Mouse (Mus musculus): ENCODE measurements around the gene C2cd2. TPM values are rescaled to one million over a fixed set of nuclear protein-coding genes. Genes with fewer than 3 reads are reported as not detected.
"Not testable (repeated sequence)": the region's sequence is repeated elsewhere in the genome, so short reads cannot be mapped to it uniquely, and the experiment has no call there.

C2cd2 gene
- polyA plus RNA-seq (2015; fragmentation: Nextera tagmentation; extraction: Ambion mirVana): 11.7 and 13.4 TPM in 2 replicates

- Histone ChIP-seq H3K4me2 (ENCODE audit: low read length) (peak within 1 kb of the TSS; percentile 95), H3K27ac (ENCODE audit: low read length) (peak within 1 kb of the TSS; percentile 98), H3K4me3 (ENCODE audit: low read depth, low read length) (peak within 1 kb of the TSS; percentile 92), H3K9me3 (replicated peaks; ENCODE audit: control insufficient read depth, low read length, poor library complexity, severe bottlenecking) (no peaks in the 10 kb centered on the region), H3K9ac (ENCODE audit: low read depth, low read length) (peak within 1 kb of the TSS; percentile 93), H3K36me3 (ENCODE audit: control insufficient read depth, insufficient read depth, low read length) (no peaks in the 10 kb centered on the region), H3K27me3 (ENCODE audit: control insufficient read depth, insufficient read depth, low read depth, low read length) (no peaks in the 10 kb centered on the region), H3K4me1 (ENCODE audit: control insufficient read depth, insufficient read depth, low read length) (peaks cover 13% of the 10 kb centered on the region)
- WGBS: under 1% methylated on average over 77 of the region's 78 CpGs
- peak; percentile 99 for ATAC-seq
Measured at GRCm38 (mm10) chr16:97962151-97962948, at the start of gene C2cd2, which contains the start of gene Zbtb21. Gene C2cd2, minus strand, starts transcription at chr16:97962598. Gene Zbtb21, minus strand, starts transcription at chr16:97962622.

- not testable (repeated sequence) for H3K27me3 ChIP-seq (ENCODE audit: control insufficient read depth, insufficient read depth, low read depth, low read length); H3K36me3 ChIP-seq (ENCODE audit: control insufficient read depth, insufficient read depth, low read length); H3K9me3 ChIP-seq (replicated peaks; ENCODE audit: control insufficient read depth, low read length, poor library complexity, severe bottlenecking)
- WGBS: under 1% methylated on average over 8 of the region's 8 CpGs
- ATAC-seq: peak; percentile 85
- H3K4me3 ChIP-seq (ENCODE audit: low read depth, low read length): peak overlapping the region; percentile 43
- H3K4me2 ChIP-seq (ENCODE audit: low read length): peak overlapping the region; percentile 66
- peak overlapping the region; percentile 43; the same call in 1 of the 2 replicates for H3K27ac ChIP-seq (ENCODE audit: low read length)
- peaks cover 13% of the 10 kb centered on the region for H3K4me1 ChIP-seq (ENCODE audit: control insufficient read depth, insufficient read depth, low read length)
- H3K9ac ChIP-seq (ENCODE audit: low read depth, low read length): peak overlapping the region; percentile 60
Measured at GRCm38 (mm10) chr16:97997383-97997731, 35.0 kb upstream of the C2cd2 start.

DNA sequence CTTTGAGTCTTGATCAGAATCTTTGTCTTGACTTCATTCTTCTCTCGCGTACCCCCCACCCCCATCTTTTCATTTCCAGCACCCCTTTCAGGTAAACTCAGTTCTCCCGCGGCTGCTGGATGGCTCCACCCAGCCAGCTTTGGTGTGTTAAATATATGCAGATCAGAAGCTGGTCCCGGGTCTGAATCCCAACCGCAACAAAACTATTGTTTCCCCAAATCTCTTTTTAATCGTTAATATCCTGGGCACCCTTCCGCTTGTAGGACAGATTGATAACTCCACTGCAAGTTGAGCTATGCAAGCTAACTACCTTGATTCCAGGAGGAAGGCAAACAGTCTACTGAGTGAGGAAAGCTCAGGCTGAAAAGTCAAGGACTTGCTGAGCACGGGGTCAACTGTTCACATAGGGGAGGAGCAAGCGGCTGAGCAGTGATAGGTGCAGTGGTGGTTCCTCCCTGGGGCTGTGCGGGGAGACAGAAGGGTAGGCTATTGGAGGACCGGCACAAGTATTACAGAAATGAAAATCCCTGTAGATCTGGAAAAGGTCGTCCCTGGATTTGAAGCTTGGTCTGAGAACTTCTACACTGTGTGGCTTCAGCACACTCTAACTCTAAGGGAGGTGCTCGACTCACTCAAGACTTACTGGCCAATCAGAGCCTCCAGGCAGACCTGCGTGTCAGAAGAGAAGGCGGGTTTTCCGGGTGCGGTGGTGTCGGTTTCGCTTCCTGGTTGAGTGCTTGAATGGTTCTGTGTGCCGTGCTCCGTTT is 34.4 kb upstream of the C2cd2 start, which contains the start of gene B230307C23Rik:
Gene B230307C23Rik, plus strand, starts transcription at position 700 of the 767 bp plus-strand sequence.
- under 1% methylated on average over 22 of the region's 22 CpGs for whole genome bisulfite sequencing
- Histone ChIP-seq H3K4me2 (ENCODE audit: low read length) (peak within 1 kb of the TSS; percentile 66), H3K27ac (ENCODE audit: low read length) (peak within 1 kb of the TSS; percentile 43; the same call in 1 of the 2 replicates), H3K9ac (ENCODE audit: low read depth, low read length) (peak within 1 kb of the TSS; percentile 60), H3K9me3 (replicated peaks; ENCODE audit: control insufficient read depth, low read length, poor library complexity, severe bottlenecking) (no peaks in the 10 kb centered on the region; the same call in 1 of the 2 replicates), H3K4me1 (ENCODE audit: control insufficient read depth, insufficient read depth, low read length) (peaks cover 13% of the 10 kb centered on the region), H3K27me3 (ENCODE audit: control insufficient read depth, insufficient read depth, low read depth, low read length) (no peaks in the 10 kb centered on the region), H3K36me3 (ENCODE audit: control insufficient read depth, insufficient read depth, low read length) (0 out of 2 replicates have a peak, but pooled peaks cover 2% of the 10 kb centered on the region), H3K4me3 (ENCODE audit: low read depth, low read length) (peak within 1 kb of the TSS; percentile 43)
- peak; percentile 99 for ATAC-seq

GRCm38 (mm10) chr16:97995849-97996615 is 33.6 kb upstream of the C2cd2 start:
- peaks cover 13% of the 10 kb centered on the region for H3K4me1 ChIP-seq (ENCODE audit: control insufficient read depth, insufficient read depth, low read length)
- peak overlapping the region; percentile 43 for H3K4me3 ChIP-seq (ENCODE audit: low read depth, low read length)
- H3K27me3 ChIP-seq (ENCODE audit: control insufficient read depth, insufficient read depth, low read depth, low read length): no peaks in the 10 kb centered on the region
- H3K9ac ChIP-seq (ENCODE audit: low read depth, low read length): no peak overlapping the region; the same call in 1 of the 2 replicates
- ATAC-seq: no peak
- 17% methylated on average over 1 of the region's 1 CpGs for whole genome bisulfite sequencing
- no peaks in the 10 kb centered on the region; the same call in 1 of the 2 replicates for H3K9me3 ChIP-seq (replicated peaks; ENCODE audit: control insufficient read depth, low read length, poor library complexity, severe bottlenecking)
- no peak overlapping the region for H3K27ac ChIP-seq (ENCODE audit: low read length)
- peak overlapping the region; percentile 66 for H3K4me2 ChIP-seq (ENCODE audit: low read length)
- 0 out of 2 replicates have a peak, but pooled peaks cover 2% of the 10 kb centered on the region for H3K36me3 ChIP-seq (ENCODE audit: control insufficient read depth, insufficient read depth, low read length)

DNA sequence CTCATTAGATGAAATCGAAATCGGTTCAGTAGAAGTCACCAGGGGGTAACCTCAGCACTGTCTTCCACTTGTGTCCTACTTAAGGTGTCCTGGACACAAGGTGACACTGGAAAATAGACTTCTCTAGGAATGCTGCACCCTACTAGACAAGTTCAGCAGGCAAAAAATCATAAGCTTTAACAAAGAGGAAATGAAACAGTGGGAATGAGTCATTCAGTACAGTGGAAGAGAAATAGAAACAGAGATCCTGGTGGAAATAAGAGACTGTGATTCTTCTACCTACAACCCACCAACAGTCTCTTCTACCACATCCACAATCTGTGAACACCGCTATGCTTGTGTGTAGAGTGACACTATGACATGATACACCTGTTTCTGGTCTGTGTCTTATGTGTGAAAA is 30.1 kb upstream of the C2cd2 start:
- not testable (repeated sequence) for H3K4me1 ChIP-seq (ENCODE audit: control insufficient read depth, insufficient read depth, low read length); H3K4me2 ChIP-seq (ENCODE audit: low read length); ATAC-seq; H3K27ac ChIP-seq (ENCODE audit: low read length); H3K27me3 ChIP-seq (ENCODE audit: control insufficient read depth, insufficient read depth, low read depth, low read length); H3K9ac ChIP-seq (ENCODE audit: low read depth, low read length); H3K4me3 ChIP-seq (ENCODE audit: low read depth, low read length); H3K36me3 ChIP-seq (ENCODE audit: control insufficient read depth, insufficient read depth, low read length); H3K9me3 ChIP-seq (replicated peaks; ENCODE audit: control insufficient read depth, low read length, poor library complexity, severe bottlenecking)
- WGBS: 87% methylated on average over 3 of the region's 3 CpGs

DNA sequence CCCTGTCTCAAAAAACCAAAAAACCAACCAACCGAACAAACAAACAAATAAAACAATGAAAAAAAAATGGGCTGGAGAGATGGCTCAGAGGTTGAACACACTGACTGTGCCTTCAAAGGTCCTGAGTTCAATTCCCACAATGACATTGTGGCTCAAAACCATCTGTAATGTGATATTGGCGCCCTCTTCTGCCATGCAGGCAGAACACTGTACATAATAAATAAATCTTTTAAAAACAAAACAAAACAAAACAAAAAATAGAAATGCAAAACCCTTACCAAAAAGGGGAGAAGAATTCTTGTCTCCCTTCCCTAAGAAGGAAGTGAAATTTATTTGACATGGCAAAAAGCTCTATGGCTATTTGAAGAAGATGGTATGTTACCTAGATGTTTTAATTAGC is 29.1 kb upstream of the C2cd2 start:
- WGBS: 96% methylated on average over 2 of the region's 2 CpGs
- Histone ChIP-seq H3K27ac (ENCODE audit: low read length) (no peak overlapping the region), H3K4me3 (ENCODE audit: low read depth, low read length) (no peak overlapping the region), H3K9ac (ENCODE audit: low read depth, low read length) (no peak overlapping the region), H3K4me1 (ENCODE audit: control insufficient read depth, insufficient read depth, low read length) (peaks cover 5% of the 10 kb centered on the region; the same call in 1 of the 2 replicates), H3K4me2 (ENCODE audit: low read length) (no peak overlapping the region), H3K27me3 (ENCODE audit: control insufficient read depth, insufficient read depth, low read depth, low read length) (no peaks in the 10 kb centered on the region), H3K9me3 (replicated peaks; ENCODE audit: control insufficient read depth, low read length, poor library complexity, severe bottlenecking) (no peaks in the 10 kb centered on the region), H3K36me3 (ENCODE audit: control insufficient read depth, insufficient read depth, low read length) (no peaks in the 10 kb centered on the region)
- ATAC-seq: no peak

- WGBS: 49% methylated on average over 5 of the region's 5 CpGs
- no peak overlapping the region for H3K27ac ChIP-seq (ENCODE audit: low read length)
- no peaks in the 10 kb centered on the region for H3K4me1 ChIP-seq (ENCODE audit: control insufficient read depth, insufficient read depth, low read length)
- H3K4me2 ChIP-seq (ENCODE audit: low read length): no peak overlapping the region
- no peak for ATAC-seq
- H3K27me3 ChIP-seq (ENCODE audit: control insufficient read depth, insufficient read depth, low read depth, low read length): no peaks in the 10 kb centered on the region
- no peaks in the 10 kb centered on the region for H3K36me3 ChIP-seq (ENCODE audit: control insufficient read depth, insufficient read depth, low read length)
- no peaks in the 10 kb centered on the region for H3K9me3 ChIP-seq (replicated peaks; ENCODE audit: control insufficient read depth, low read length, poor library complexity, severe bottlenecking)
- H3K4me3 ChIP-seq (ENCODE audit: low read depth, low read length): no peak overlapping the region
- no peak overlapping the region for H3K9ac ChIP-seq (ENCODE audit: low read depth, low read length)
Measured at GRCm38 (mm10) chr16:97984589-97984988, 22.2 kb upstream of the C2cd2 start.

GRCm38 (mm10) chr16:97981362-97981761 is 19.0 kb upstream of the C2cd2 start:
- Histone ChIP-seq H3K27ac (ENCODE audit: low read length) (no peak overlapping the region), H3K4me2 (ENCODE audit: low read length) (no peak overlapping the region), H3K9ac (ENCODE audit: low read depth, low read length) (no peak overlapping the region), H3K36me3 (ENCODE audit: control insufficient read depth, insufficient read depth, low read length) (no peaks in the 10 kb centered on the region), H3K4me1 (ENCODE audit: control insufficient read depth, insufficient read depth, low read length) (no peaks in the 10 kb centered on the region), H3K27me3 (ENCODE audit: control insufficient read depth, insufficient read depth, low read depth, low read length) (no peaks in the 10 kb centered on the region), H3K9me3 (replicated peaks; ENCODE audit: control insufficient read depth, low read length, poor library complexity, severe bottlenecking) (no peaks in the 10 kb centered on the region), H3K4me3 (ENCODE audit: low read depth, low read length) (no peak overlapping the region)
- WGBS: 74% methylated on average over 1 of the region's 1 CpGs
- no peak for ATAC-seq

All from midbrain, embryonic 16.5 days (tissue).